Mouse (Mus musculus) Patski (cell line): Measurements from ENCODE around the gene Ptpn3. TPM values are rescaled to one million over a fixed set of nuclear protein-coding genes. Genes with fewer than 3 reads are reported as not detected.

Source experiments
- ATAC-seq: fragments of 100-300 bp; one replicate; pipeline ENCODE4 v1.8.0; 2021
- CTCF ChIA-PET: fragments of 350-600 bp; sonication (Branson Sonifier 250); formaldehyde crosslinking; loops from one replicate; lab custom pipeline; 2022; ENCODE audit warnings: inconsistent platforms; lab: Charles Lee
- POLR2A ChIA-PET: fragments of 350-600 bp; sonication (Branson Sonifier 250); formaldehyde crosslinking; loops from one replicate; lab custom pipeline; 2022; ENCODE audit warnings: antibody characterized with exemption, inconsistent platforms; lab: Charles Lee
- DNase-seq: peaks from one replicate; pipeline ENCODE4 v3.0.0-alpha.2; 2011; ENCODE audit warnings: low read depth, low spot score
- H3K27me3 ChIP-seq: fragments of 371-371 bp; one replicate; pipeline ENCODE4 v1.5.1; 2021
- CTCF ChIP-seq: fragments of 100-300 bp; IDR thresholded peaks from one replicate; pipeline ENCODE4 v1.5.1; 2021
- in situ Hi-C: fragments of 300-500 bp; cut with MboI; formaldehyde crosslinking; loops from 3 replicates; pipeline ENCODE4 v1.11.1; 2018; ENCODE audit warnings: low pct_unique_long_range_greater_than_20kb, mixed read lengths
- polyA plus RNA-seq: library from polyadenylated mRNA; unstranded; gene quantifications from one replicate; pipeline ENCODE4 v1.2.3, GENCODE M21; 2021

Gene Ptpn3
- polyA plus RNA-seq, 1 experiment from 2014 or later: 27.5 TPM

GRCm38 (mm10) chr4:57181538-57181937, 120.1 kb downstream of the Ptpn3 start:
- H3K27me3 ChIP-seq: no peaks in the 10 kb centered on the region
- peak; percentile 40 for TF ChIP-seq CTCF
- in situ Hi-C loops: no loop called here
- DNase-seq (no peak), ATAC-seq (no peak)
- ChIA-PET POLR2A (no interaction called here), CTCF (no interaction called here)

- ChIA-PET CTCF (no interaction called here), POLR2A (no interaction called here)
- no peak for DNase-seq
- no peak for ATAC-seq
- H3K27me3 ChIP-seq: no peaks in the 10 kb centered on the region
- in situ Hi-C loops: no loop called here
- no peak for TF ChIP-seq CTCF
Observed at GRCm38 (mm10) chr4:57178881-57179280, 122.8 kb downstream of the Ptpn3 start.

- no peaks in the 10 kb centered on the region for H3K27me3 ChIP-seq
- ChIA-PET POLR2A (no interaction called here), CTCF (no interaction called here)
- ATAC-seq (no peak), DNase-seq (no peak)
- TF ChIP-seq CTCF: no peak
- in situ Hi-C loops: no loop called here
Observed at GRCm38 (mm10) chr4:57175329-57175728, 126.3 kb downstream of the Ptpn3 start.

- no peak for TF ChIP-seq CTCF
- H3K27me3 ChIP-seq: no peaks in the 10 kb centered on the region
- in situ Hi-C loops: no loop called here
- ChIA-PET CTCF (no interaction called here), POLR2A (no interaction called here)
- no peak for DNase-seq
- ATAC-seq: no peak
Observed at GRCm38 (mm10) chr4:57172861-57173260, 128.8 kb downstream of the Ptpn3 start.

- H3K27me3 ChIP-seq: no peaks in the 10 kb centered on the region
- no peak for ATAC-seq
- ChIA-PET CTCF (no interaction called here), POLR2A (no interaction called here)
- in situ Hi-C loops: no loop called here
- TF ChIP-seq CTCF: no peak
- no peak for DNase-seq
Observed at GRCm38 (mm10) chr4:57171817-57172216, 129.8 kb downstream of the Ptpn3 start.

- no peaks in the 10 kb centered on the region for H3K27me3 ChIP-seq
- TF ChIP-seq CTCF: no peak
- in situ Hi-C loops: no loop called here
- ATAC-seq (no peak), DNase-seq (no peak)
- POLR2A ChIA-PET: no interaction called here
- CTCF ChIA-PET: no interaction called here
Observed at GRCm38 (mm10) chr4:57168680-57169079, 133.0 kb downstream of the Ptpn3 start.

- in situ Hi-C loops: no loop called here
- no peak for TF ChIP-seq CTCF
- DNase-seq: no peak
- H3K27me3 ChIP-seq: no peaks in the 10 kb centered on the region
- POLR2A ChIA-PET: no interaction called here
- CTCF ChIA-PET: no interaction called here
- ATAC-seq: no peak
Observed at GRCm38 (mm10) chr4:57168277-57168676, 133.4 kb downstream of the Ptpn3 start.

- no peaks in the 10 kb centered on the region for H3K27me3 ChIP-seq
- ChIA-PET POLR2A (no interaction called here), CTCF (no interaction called here)
- in situ Hi-C loops: no loop called here
- DNase-seq (no peak), ATAC-seq (no peak)
- peak; percentile 20 for TF ChIP-seq CTCF
Observed at GRCm38 (mm10) chr4:57166922-57167870, 134.4 kb downstream of the Ptpn3 start.

- no peaks in the 10 kb centered on the region for H3K27me3 ChIP-seq
- ChIA-PET POLR2A (no interaction called here), CTCF (no interaction called here)
- in situ Hi-C loops: no loop called here
- no peak for ATAC-seq
- no peak for TF ChIP-seq CTCF
- no peak for DNase-seq
Observed at GRCm38 (mm10) chr4:57165654-57166053, 136.0 kb downstream of the Ptpn3 start.

GRCm38 (mm10) chr4:57164578-57165210, 136.9 kb downstream of the Ptpn3 start:
- TF ChIP-seq CTCF: no peak
- no peaks in the 10 kb centered on the region for H3K27me3 ChIP-seq
- POLR2A ChIA-PET: no interaction called here
- CTCF ChIA-PET: interaction anchor here (1.1 kb wide), 1 partner anchor 16 kb away, joined by 4 read pairs; no protein-coding TSS in a partner anchor
- DNase-seq: no peak
- ATAC-seq: no peak
- in situ Hi-C loops: no loop called here
